Mouse (Mus musculus) monocyte, adult 5-6 weeks (primary cell): Measurements from ENCODE around the gene Pde10a. TPM values are rescaled to one million over a fixed set of nuclear protein-coding genes. Genes with fewer than 3 reads are reported as not detected.
A peak's percentile ranks its signal among the peaks of the same experiment; 100 is the strongest.

Experiments
- ATAC-seq: fragments of 153-309, 156-312 bp; replicated peaks from 2 replicates; pipeline ENCODE4 v1.8.0; 2017; ENCODE audit warnings: mild to moderate bottlenecking; ENCODE audit not compliant: low TSS enrichment, insufficient number of reproducible peaks, severe bottlenecking, poor library complexity, low FRiP score
- total RNA-seq: library from RNA; stranded (forward); fragments of 200-1000, 200-491, 200-594 nt; gene quantifications from 3 replicates; pipeline ENCODE4 v1.2.3, GENCODE M21; 2017

Gene Pde10a
- total RNA-seq, result 0.29 TPM in 1 of 3 replicates, not detected in the others

- no peak for ATAC-seq
Measured at GRCm38 (mm10) chr17:8525225-8525721, at the start of gene Pde10a. Pde10a (plus strand) TSS chr17:8525372.

- no peak for ATAC-seq
Measured at GRCm38 (mm10) chr17:8478554-8478953, 46.6 kb upstream of the Pde10a start.

DNA sequence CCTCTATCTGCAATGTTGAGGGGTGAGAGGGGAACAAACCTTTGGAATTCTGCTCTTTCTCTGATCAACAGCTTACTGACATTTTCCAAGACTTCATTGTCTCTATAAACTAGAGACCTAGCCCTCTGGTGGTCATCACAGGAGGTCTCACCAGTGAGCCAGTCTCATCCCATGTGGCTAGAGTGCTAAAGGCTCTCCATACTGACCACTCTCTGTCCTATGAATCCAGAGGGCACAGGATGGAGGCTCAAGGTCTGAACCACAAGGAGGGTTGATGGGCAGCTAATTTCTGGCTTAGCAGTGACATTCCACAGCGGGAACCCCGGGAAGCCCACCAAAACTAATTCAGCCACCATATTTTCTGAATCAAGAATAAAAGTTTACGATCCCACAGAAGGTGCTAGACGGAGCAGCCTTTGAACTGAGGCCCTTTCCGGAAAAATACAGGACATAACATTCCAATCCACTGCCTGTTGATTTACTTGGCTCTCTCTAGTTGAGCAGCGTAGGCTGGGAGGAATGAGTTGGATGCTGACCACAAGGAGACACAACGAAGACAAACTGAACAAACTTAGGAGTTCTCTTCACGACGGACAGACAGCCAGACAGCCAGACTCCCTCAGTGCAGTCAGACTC is 45.6 kb upstream of the Pde10a start:
- ATAC-seq, result no peak

DNA sequence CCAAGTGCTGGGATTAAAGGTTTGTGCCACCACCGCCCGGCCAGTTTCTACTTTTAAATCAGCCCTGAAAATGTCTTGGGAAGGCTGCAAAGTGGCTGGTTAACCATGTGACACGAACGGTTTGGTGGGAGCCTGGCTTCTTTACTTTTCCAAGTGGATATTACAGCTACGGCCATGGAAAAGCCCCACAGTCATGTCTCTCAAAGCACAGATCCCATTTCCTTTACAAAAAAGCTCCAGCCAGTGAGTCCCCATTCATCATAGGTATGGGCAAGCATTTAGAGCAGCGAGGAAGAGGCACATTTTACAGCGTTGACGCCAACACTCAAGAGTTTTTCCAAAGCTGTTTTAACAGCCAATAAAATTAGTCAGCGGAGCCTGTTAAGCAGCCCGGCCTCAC is 43.4 kb upstream of the Pde10a start:
- ATAC-seq, result no peak

GRCm38 (mm10) chr17:8482876-8483275 is 42.3 kb upstream of the Pde10a start:
- no peak for ATAC-seq

DNA sequence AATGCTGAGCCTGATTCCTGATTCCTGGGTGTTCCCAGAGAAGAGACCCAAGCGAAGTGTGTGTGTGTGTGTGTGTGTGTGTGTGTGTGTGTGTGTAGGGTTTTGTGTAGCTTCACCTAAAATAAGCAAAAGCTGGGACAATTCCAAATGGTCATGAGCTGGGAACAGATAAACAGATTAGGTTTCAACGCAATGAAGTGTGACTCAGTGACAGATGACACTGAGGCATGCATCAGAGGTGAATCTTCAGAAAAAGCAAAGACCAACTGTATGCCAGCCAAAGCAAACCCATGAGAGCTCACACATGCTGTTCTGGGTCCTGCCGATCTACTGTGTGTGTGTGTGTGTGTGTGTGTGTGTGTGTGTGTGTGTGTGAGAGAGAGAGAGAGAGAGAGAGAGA is 40.9 kb upstream of the Pde10a start:
- ATAC-seq, result no peak

DNA sequence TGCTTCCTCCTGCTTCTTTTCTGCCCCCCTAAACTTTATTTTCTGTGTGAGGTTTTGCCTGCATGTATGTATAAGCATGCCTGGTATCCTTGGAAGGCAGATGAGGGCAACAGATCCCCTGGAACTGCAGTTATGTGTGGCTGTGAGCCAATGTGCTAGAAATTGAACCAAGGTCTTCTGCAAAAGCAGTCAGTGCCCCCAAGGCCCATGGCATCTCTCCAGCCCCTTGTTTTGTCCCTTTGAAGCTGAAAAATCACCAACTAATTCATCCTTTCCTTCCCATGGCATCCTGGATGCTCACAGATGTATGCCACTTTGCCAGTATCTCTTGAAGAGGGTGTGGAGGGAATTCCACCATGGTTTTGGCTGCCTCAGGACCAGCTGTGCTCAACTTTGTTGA is 40.0 kb upstream of the Pde10a start:
- ATAC-seq, result no peak

DNA sequence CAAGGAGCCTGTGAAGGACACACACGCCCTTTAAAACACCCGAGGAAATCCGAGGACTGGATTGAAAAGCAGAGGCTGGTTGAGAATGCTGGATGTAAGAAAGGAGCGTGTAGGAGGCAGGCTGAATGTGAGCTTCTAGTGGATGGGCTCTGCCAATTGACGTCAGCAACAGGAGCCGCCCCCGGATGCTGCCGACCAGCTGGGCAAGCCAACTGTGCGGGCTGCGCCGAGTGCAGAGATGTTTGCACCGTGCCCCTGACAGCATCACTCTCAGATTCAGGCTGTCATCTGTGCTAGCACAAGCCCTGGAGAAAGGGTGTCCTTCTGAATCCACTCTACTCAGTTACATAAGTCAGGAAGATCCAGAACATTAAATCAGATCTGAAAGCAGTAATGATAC is 37.3 kb upstream of the Pde10a start:
- ATAC-seq, result no peak

DNA sequence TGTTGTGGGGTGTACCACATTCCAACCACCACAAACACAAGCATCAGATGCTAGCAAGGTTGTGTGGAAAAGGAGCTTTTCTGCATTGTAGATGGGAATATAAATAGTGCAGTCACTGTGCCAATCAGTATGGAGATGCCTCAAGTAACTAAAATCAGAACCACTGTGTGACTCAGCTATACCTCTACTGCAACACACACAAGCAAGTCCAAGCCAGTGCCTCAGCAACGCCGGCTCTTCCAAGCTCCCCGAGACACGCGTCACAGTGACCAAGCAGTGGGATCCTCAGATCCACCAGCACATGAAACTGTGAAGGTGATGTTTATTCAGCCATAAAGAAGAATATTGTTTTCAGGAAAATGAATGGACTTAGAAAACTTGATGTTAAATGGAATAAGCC is 34.2 kb upstream of the Pde10a start:
- no peak for ATAC-seq

DNA sequence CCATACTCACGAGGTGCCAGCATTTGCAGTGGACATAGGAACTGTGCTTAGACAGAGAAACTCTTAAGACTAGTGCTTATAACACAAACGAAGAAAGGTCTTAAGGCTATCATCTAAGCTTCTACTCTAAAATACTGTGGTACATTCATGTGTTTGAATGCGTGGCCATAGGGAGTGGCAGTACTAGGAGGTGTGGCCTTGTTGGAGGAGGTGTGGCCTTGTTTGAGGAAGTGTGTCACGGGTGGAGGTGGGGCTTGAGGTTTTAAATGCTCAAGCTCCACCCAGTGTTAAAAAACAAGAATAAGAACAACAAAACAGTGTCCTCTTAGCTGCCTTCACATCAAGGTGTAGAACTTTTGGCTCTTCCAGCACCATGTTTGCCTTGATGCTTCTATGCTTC is 31.7 kb upstream of the Pde10a start:
- no peak for ATAC-seq

DNA sequence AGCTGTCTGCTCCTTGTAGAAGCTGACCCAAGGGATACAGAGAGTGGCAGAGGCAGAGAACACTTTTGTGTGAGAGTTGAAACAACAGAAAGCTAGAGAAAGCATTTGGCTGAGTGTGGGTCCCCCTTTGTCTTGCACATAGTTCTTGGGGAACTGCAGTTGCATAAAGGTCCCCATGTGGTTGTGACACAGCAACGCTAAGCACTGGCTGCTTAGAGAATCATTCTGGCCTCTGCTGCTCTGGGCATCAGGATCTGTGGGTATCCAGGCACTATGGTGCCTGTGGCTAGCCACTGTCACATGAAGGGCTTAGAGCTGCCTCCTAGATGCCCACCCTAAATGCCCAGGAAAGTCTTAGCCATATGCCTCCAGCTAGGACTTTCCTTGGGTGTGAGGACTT is 27.0 kb upstream of the Pde10a start:
- no peak for ATAC-seq

DNA sequence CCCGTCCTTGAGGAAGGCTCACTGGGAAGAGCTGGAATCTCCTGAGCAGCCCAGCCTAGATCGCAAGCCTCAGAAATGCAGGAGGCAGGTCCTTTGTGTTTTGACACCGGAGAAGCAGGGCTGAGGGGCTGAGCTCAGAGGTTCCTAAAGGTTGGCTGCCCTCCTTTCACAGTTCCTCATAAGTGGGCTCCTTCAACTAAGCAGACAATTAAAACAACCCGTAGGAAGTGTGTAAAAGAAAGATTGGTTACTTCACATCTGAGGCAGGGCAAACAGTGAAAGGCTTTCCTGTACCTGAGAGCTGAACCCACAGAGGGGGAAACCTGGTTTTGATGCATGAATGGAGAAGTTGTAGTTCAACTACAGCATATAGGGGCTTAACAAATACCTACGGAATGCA is 26.5 kb upstream of the Pde10a start:
- no peak for ATAC-seq

DNA sequence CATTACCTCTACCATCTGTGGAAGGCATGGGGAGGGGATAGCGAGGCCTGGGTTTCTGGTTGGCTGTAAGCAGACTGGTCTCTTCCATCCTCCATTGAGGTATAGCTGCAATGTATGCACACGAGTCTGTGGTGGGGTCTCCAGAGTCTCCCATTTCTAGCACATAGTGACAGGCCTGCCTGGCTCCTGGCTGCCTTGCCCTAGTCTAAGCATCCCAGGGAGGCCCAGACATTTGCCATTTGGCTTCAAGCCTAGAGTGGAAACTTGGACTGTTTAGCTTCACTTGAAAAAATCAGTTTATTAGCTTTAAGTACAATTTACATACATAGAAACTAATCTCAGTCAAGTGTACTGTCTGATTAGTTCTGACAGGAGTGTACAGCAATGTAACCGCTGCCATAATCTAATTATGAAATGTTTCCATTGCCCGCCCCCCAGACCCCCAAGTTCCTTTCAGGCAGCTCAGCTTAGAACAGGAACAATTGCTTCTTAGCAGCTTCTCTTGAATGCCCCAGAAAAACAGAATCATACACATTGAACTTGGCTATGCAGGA is 25.5 kb upstream of the Pde10a start:
- no peak for ATAC-seq

DNA sequence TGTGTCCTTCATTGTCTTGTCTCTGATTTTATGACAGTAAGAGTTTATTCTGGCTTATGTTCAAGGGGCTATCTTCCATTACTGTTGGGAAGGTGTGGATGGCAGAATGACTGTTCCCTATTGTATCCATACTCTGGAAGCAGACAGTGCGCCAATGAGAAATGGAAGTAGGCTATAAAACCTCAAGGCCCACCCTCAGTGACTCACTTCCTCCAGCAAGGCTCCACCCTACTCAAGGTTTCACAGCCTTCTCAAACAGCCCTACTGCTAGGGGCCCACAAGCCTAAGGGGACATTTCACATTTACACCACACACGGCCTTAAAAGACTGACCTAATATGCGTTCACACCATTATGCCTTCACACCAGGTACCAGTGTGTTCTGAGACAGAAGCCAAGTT is 20.8 kb upstream of the Pde10a start:
- ATAC-seq, result no peak

- peak; percentile 62; the same call in 1 of the 2 replicates for ATAC-seq
Measured at GRCm38 (mm10) chr17:8505669-8506426, 19.3 kb upstream of the Pde10a start.

DNA sequence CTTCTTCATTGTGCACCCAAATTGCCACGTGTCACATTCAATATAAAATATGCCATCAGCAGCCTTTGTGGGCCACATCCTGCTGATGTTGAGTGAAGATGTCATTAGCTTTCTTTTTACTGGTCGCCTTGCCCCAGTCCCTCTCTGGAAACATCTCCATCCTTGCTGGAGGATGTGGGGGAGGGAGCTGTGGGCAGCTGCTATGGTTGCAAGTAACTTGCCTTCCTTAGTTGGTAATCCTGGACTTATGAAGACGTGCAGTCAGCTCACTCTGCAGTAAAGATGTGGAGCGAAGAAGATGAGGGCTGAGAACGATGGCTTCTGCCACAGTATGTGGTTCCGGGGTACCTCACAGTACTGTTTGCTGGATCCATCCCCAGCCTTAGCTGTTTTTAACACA is 18.4 kb upstream of the Pde10a start:
- no peak for ATAC-seq

DNA sequence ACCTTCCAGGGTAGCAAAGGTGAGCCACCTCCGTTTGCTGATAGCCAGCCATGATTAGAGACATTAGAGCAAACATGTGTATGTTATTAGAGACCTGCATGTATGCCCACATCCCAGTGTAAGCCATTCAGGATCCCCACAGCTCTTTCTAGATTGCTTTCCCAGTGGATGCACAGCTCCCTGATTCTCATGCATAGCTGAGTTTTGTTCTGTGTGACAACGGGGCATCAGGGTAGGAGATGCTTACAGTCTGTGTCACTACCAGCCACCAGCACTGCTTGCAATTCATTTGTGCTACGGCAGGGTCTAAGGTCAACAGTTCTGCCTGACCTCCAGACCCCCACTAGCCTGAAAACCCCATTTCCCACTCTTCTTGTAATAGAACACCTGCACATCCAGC is 17.5 kb upstream of the Pde10a start:
- no peak for ATAC-seq

- no peak for ATAC-seq
Measured at GRCm38 (mm10) chr17:8508305-8509141, 16.6 kb upstream of the Pde10a start.

DNA sequence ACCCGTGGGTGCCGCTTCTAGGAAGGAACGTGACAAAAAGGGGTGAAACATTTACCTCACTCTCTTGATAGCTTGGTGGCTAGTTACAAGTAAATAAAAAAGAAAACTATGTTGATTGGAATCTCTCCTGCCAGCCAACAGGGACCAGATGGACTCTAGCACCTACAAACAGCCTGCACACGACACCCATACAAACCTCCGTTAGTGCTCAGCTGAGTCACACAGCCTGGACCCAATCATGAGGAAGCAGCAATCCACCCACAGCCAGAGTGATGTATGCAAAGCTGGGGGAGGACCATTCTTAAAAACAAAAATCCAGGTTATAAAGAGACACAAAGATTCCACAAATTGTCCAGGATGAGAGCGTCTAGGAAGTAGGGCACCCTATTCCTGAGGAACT is 9.2 kb upstream of the Pde10a start:
- ATAC-seq, result no peak
